Mouse (Mus musculus) ES-Bruce4 (cell line): ENCODE results near the gene Olfr1416. TPM values are rescaled to one million over a fixed set of nuclear protein-coding genes. Genes with fewer than 3 reads are reported as not detected.
"Not testable (repeated sequence)": the region's sequence is repeated elsewhere in the genome, so short reads cannot be mapped to it uniquely, and the experiment has no call there.

Experiments used
- H3K27ac ChIP-seq: 2 replicates; pipeline ENCODE4 v1.5.1; 2012; ENCODE audit warnings: low read length, inconsistent platforms; ENCODE audit not compliant: insufficient read depth
- H3K27me3 ChIP-seq: 2 replicates; pipeline ENCODE4 v1.6.1; 2012; ENCODE audit warnings: mild to moderate bottlenecking, low read length, inconsistent platforms; ENCODE audit not compliant: control insufficient read depth, poor library complexity, insufficient read depth, severe bottlenecking
- H3K36me3 ChIP-seq: 2 replicates; pipeline ENCODE4 v1.6.1; 2012; ENCODE audit warnings: inconsistent platforms, mild to moderate bottlenecking, low read length, moderate library complexity; ENCODE audit not compliant: control insufficient read depth, poor library complexity, insufficient read depth, severe bottlenecking
- H3K4me1 ChIP-seq: one replicate; pipeline ENCODE4 v1.8.1; 2011; ENCODE audit warnings: low read length; ENCODE audit not compliant: control insufficient read depth, insufficient read depth
- H3K4me3 ChIP-seq: 2 replicates; pipeline ENCODE4 v1.5.1; 2011; ENCODE audit warnings: low read depth, mild to moderate bottlenecking, low read length
- H3K9ac ChIP-seq: 2 replicates; pipeline ENCODE4 v1.6.1; 2012; ENCODE audit warnings: low read depth, mild to moderate bottlenecking, inconsistent platforms; ENCODE audit not compliant: poor library complexity, severe bottlenecking
- H3K9me3 ChIP-seq: replicated peaks from 2 replicates; pipeline ENCODE4 v1.6.1; 2012; ENCODE audit warnings: mild to moderate bottlenecking, low read length, inconsistent platforms; ENCODE audit not compliant: control insufficient read depth, poor library complexity, insufficient read depth, severe bottlenecking
- CTCF ChIP-seq: IDR thresholded peaks from one replicate; pipeline ENCODE4 v1.8.1; 2011; ENCODE audit warnings: low read depth, low read length
- EP300 ChIP-seq: IDR thresholded peaks from 2 replicates; pipeline ENCODE4 v1.6.1; 2011; ENCODE audit warnings: low read depth, low read length; ENCODE audit not compliant: insufficient read depth
- POLR2A ChIP-seq: IDR thresholded peaks from one replicate; pipeline ENCODE4 v1.8.1; 2011; ENCODE audit warnings: low read length; ENCODE audit not compliant: insufficient read depth
- polyA plus RNA-seq: library from polyadenylated mRNA; stranded (reverse); fragments of >200 nt; gene quantifications from 2 replicates; pipeline ENCODE4 v1.2.4, GENCODE M21; 2011; ENCODE audit warnings: low read depth; ENCODE audit not compliant: missing spikeins, insufficient read depth, insufficient read length

Gene Olfr1416
- not detected in 2 replicates for polyA plus RNA-seq

GRCm38 (mm10) chr1:92485013-92485412 lies at the start of gene Olfr1416:
TSS of gene Olfr1416 (minus strand) at chr1:92485113.
- no peaks in the 10 kb centered on the region for H3K36me3 ChIP-seq
- H3K4me3 ChIP-seq: no peak within 1 kb of the TSS
- H3K27me3 ChIP-seq: no peaks in the 10 kb centered on the region
- H3K4me1 ChIP-seq: no peaks in the 10 kb centered on the region
- H3K9me3 ChIP-seq: peaks cover 4% of the 10 kb centered on the region
- no peak for TF ChIP-seq CTCF
- TF ChIP-seq EP300: no peak
- TF ChIP-seq POLR2A: no peak
- H3K27ac ChIP-seq: no peak within 1 kb of the TSS
- no peak within 1 kb of the TSS for H3K9ac ChIP-seq

GRCm38 (mm10) chr1:92523764-92524163 lies 38.9 kb upstream of the Olfr1416 start:
- no peak overlapping the region for H3K4me3 ChIP-seq
- no peaks in the 10 kb centered on the region for H3K27me3 ChIP-seq
- H3K4me1 ChIP-seq: no peaks in the 10 kb centered on the region
- no peaks in the 10 kb centered on the region for H3K36me3 ChIP-seq
- H3K9ac ChIP-seq: no peak overlapping the region
- no peak overlapping the region for H3K27ac ChIP-seq
- no peaks in the 10 kb centered on the region for H3K9me3 ChIP-seq
- no peak for TF ChIP-seq CTCF
- no peak for TF ChIP-seq POLR2A
- TF ChIP-seq EP300: no peak

GRCm38 (mm10) chr1:92521376-92521775 lies 36.5 kb upstream of the Olfr1416 start:
- Histone ChIP-seq H3K27me3 (no peaks in the 10 kb centered on the region), H3K4me3 (no peak overlapping the region), H3K27ac (no peak overlapping the region), H3K9me3 (no peaks in the 10 kb centered on the region), H3K36me3 (no peaks in the 10 kb centered on the region), H3K4me1 (no peaks in the 10 kb centered on the region), H3K9ac (no peak overlapping the region)
- TF ChIP-seq POLR2A: no peak
- peak; percentile 49 for TF ChIP-seq CTCF

- Histone ChIP-seq H3K4me1 (no peaks in the 10 kb centered on the region), H3K9me3 (no peaks in the 10 kb centered on the region), H3K4me3 (no peak overlapping the region), H3K9ac (no peak overlapping the region), H3K36me3 (no peaks in the 10 kb centered on the region), H3K27ac (no peak overlapping the region), H3K27me3 (no peaks in the 10 kb centered on the region)
- TF ChIP-seq EP300 (no peak), POLR2A (no peak), CTCF (no peak)
Measured at GRCm38 (mm10) chr1:92519046-92519445, 34.1 kb upstream of the Olfr1416 start.

- H3K36me3 ChIP-seq: no peaks in the 10 kb centered on the region
- no peaks in the 10 kb centered on the region for H3K9me3 ChIP-seq
- H3K27ac ChIP-seq: no peak within 1 kb of the TSS
- no peak within 1 kb of the TSS for H3K9ac ChIP-seq
- H3K27me3 ChIP-seq: no peaks in the 10 kb centered on the region
- no peaks in the 10 kb centered on the region for H3K4me1 ChIP-seq
- H3K4me3 ChIP-seq: no peak within 1 kb of the TSS
- TF ChIP-seq POLR2A: no peak
- TF ChIP-seq CTCF: no peak
- TF ChIP-seq EP300: no peak
Measured at GRCm38 (mm10) chr1:92518561-92518960, 33.6 kb upstream of the Olfr1416 start, which contains the start of gene Olfr1414. TSS of gene Olfr1414 (minus strand) at chr1:92518661.

- H3K27ac ChIP-seq: no peak overlapping the region
- no peak overlapping the region for H3K9ac ChIP-seq
- no peaks in the 10 kb centered on the region for H3K9me3 ChIP-seq
- no peak for TF ChIP-seq CTCF
- no peak for TF ChIP-seq POLR2A
- TF ChIP-seq EP300: no peak
- no peaks in the 10 kb centered on the region for H3K4me1 ChIP-seq
- H3K27me3 ChIP-seq: no peaks in the 10 kb centered on the region
- no peak overlapping the region for H3K4me3 ChIP-seq
- H3K36me3 ChIP-seq: no peaks in the 10 kb centered on the region
Measured at GRCm38 (mm10) chr1:92515390-92515789, 30.5 kb upstream of the Olfr1416 start.

- not testable (repeated sequence) for H3K4me3 ChIP-seq, H3K27me3 ChIP-seq, H3K36me3 ChIP-seq, H3K9ac ChIP-seq, H3K9me3 ChIP-seq, H3K27ac ChIP-seq, H3K4me1 ChIP-seq
Measured at GRCm38 (mm10) chr1:92511646-92512045, 26.7 kb upstream of the Olfr1416 start.
